Mouse (Mus musculus) midbrain, embryonic 10.5 days (tissue): ENCODE results near the gene Sap18. TPM values are rescaled to one million over a fixed set of nuclear protein-coding genes. Genes with fewer than 3 reads are reported as not detected.
"Not testable (repeated sequence)": the region's sequence is repeated elsewhere in the genome, so short reads cannot be mapped to it uniquely, and the experiment has no call there.

Experiments
- DNase-seq: peaks from one replicate; pipeline ENCODE4 v3.0.0-alpha.2; 2017; ENCODE audit warnings: low spot score
- H3K27ac ChIP-seq: fragments of 300-500 bp; sonication (generic); replicated peaks from 2 replicates; pipeline ENCODE4 v1.5.1; 2016; ENCODE audit warnings: mild to moderate bottlenecking
- H3K27me3 ChIP-seq: fragments of 300-500 bp; sonication (generic); 2 replicates; pipeline ENCODE4 v1.6.1; 2016; ENCODE audit warnings: low read depth, mild to moderate bottlenecking; ENCODE audit not compliant: poor library complexity, severe bottlenecking
- H3K36me3 ChIP-seq: fragments of 300-500 bp; sonication (generic); 2 replicates; pipeline ENCODE4 v1.6.1; 2016; ENCODE audit warnings: mild to moderate bottlenecking, moderate library complexity
- H3K4me1 ChIP-seq: fragments of 300-500 bp; sonication (generic); 2 replicates; pipeline ENCODE4 v1.6.1; 2016
- H3K4me3 ChIP-seq: fragments of 300-500 bp; sonication (generic); 2 replicates; pipeline ENCODE4 v1.5.1; 2016; ENCODE audit warnings: mild to moderate bottlenecking, moderate library complexity
- H3K9me3 ChIP-seq: fragments of 300-500 bp; sonication (generic); replicated peaks from 2 replicates; pipeline ENCODE4 v1.6.1; 2016; ENCODE audit warnings: mild to moderate bottlenecking
- WGBS: fragments of 180-500 bp; shearing (Covaris S2); methylation state at CpG from one replicate; pipeline ENCODE4 v1.1.7; 2016; 5-methylcytosine and 5-hydroxymethylcytosine counted together
- microRNA-seq: library from miRNA; unstranded; fragments of <30 nt; microRNA quantifications from one replicate; pipeline ENCODE4, GENCODE M21; 2017
- polyA plus RNA-seq: library from polyadenylated mRNA; unstranded; fragments of >200 nt; fragmentation: Nextera tagmentation; extraction: Ambion mirVana; gene quantifications from 2 replicates; pipeline ENCODE4 v1.2.1, GENCODE M21; 2016

Sap18 gene
- polyA plus RNA-seq, 1 experiment from 2014 or later: 26.8 TPM

GRCm38 (mm10) chr14:57848061-57848460 lies 50.1 kb downstream of the Sap18 start:
- not testable (repeated sequence) for H3K4me3 ChIP-seq, H3K4me1 ChIP-seq, H3K27ac ChIP-seq, DNase-seq, H3K27me3 ChIP-seq, H3K9me3 ChIP-seq
- H3K36me3 ChIP-seq: peaks cover 58% of the 10 kb centered on the region
- 87% methylated on average over 5 of the region's 5 CpGs for WGBS

GRCm38 (mm10) chr14:57848646-57849045 lies 50.7 kb downstream of the Sap18 start:
- Histone ChIP-seq H3K9me3 (no peaks in the 10 kb centered on the region), H3K36me3 (peaks cover 61% of the 10 kb centered on the region), H3K4me1 (no peaks in the 10 kb centered on the region), H3K4me3 (no peak overlapping the region), H3K27ac (no peak overlapping the region), H3K27me3 (no peaks in the 10 kb centered on the region)
- no peak for DNase-seq
- WGBS: 95% methylated on average over 2 of the region's 2 CpGs

DNA sequence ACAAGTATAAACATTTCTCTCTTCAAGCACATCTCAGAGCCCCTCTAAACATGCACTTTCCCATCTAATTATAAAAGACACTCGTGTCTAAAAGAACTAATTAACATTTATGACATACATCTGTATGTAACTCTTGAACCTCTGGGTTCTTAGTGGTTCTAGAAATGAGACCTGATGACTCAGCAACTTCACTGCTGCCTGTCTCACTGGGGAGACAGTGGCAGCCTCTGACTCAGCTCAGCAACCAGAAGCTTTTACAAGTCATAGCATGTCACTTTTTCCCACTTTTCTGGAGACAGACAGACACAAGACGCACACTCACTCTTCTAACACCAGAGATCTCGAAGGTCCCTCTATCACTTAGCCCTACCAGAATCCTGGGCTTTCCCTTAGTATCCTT lies 52.4 kb downstream of the Sap18 start:
- H3K27ac ChIP-seq: no peak overlapping the region
- 87% methylated on average over 3 of the region's 3 CpGs for WGBS
- H3K27me3 ChIP-seq: no peaks in the 10 kb centered on the region
- H3K4me1 ChIP-seq: no peaks in the 10 kb centered on the region
- no peaks in the 10 kb centered on the region for H3K9me3 ChIP-seq
- peaks cover 49% of the 10 kb centered on the region for H3K36me3 ChIP-seq
- no peak for DNase-seq
- H3K4me3 ChIP-seq: no peak overlapping the region

DNA sequence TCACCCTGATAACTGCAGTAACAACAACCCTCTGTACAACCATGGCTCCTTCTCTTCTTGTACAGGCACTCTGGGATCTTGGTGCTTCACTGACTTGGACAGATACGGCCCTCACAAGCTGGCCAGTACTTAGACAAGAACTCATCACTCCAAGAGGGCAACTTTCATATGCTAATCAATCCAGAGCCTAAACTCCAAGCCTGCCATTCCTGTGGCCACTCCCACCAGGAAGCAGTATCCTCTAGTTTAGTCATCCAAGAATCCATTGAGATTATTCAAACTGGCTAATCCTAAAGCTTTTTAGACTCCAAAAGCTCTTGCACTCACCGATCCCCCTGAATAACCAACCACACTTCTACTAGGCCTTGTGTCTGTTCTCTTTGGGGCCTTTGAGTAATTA lies 55.0 kb downstream of the Sap18 start:
- 58% methylated on average over 2 of the region's 2 CpGs for WGBS

DNA sequence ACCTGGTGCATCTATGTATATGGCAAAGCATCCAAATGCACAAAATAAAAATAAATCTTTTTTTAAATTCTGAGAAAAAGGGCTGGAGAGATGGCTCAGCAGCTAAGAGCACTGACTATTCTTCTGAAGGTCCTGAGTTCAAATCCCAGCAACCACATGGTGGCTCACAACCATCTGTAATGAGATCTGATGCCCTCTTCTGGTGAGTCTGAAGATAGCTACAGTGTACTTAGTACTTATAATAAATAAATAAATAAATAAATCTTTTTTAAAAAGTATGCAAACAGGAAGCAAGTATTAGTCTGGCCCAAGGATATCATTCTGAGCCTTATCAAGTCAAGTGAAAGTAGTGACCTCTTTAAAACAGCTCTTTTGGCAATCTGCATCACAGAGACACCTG lies 58.1 kb downstream of the Sap18 start:
- H3K9me3 ChIP-seq, H3K27ac ChIP-seq, H3K4me3 ChIP-seq, DNase-seq, H3K27me3 ChIP-seq, H3K4me1 ChIP-seq: not testable (repeated sequence)
- H3K36me3 ChIP-seq: peaks cover 47% of the 10 kb centered on the region

More for the DNA sequence above, 55.0 kb downstream of the Sap18 start:
- Histone ChIP-seq H3K9me3 (no peaks in the 10 kb centered on the region), H3K4me3 (no peak overlapping the region), H3K4me1 (no peaks in the 10 kb centered on the region), H3K27me3 (no peaks in the 10 kb centered on the region), H3K27ac (no peak overlapping the region), H3K36me3 (peaks cover 54% of the 10 kb centered on the region)
- no peak for DNase-seq

Small RNA genes within 50 kb of the gene (microRNA-seq; reads per million reads assigned to microRNA genes)
- not detected for gene Mir3077

Other genes starting within 250 kb of the Sap18 start
- 91.0 and 110 TPM in 2 replicates for gene Eef1akmt1, start 226.6 kb upstream of the Sap18 start, polyA plus RNA-seq
- gene Xpo4, start 132.8 kb upstream of the Sap18 start, polyA plus RNA-seq: 26.4 and 26.5 TPM in 2 replicates
- not detected in 2 replicates for gene Gm49361, start 52.1 kb upstream of the Sap18 start, polyA plus RNA-seq
- 16.8 TPM in 2 replicates for gene Lats2, start 39.8 kb upstream of the Sap18 start, polyA plus RNA-seq
- gene Ska3, start 28.0 kb downstream of the Sap18 start, polyA plus RNA-seq: 57.4 and 60.1 TPM in 2 replicates
- 158 and 164 TPM in 2 replicates for gene Mrpl57, start 28.1 kb downstream of the Sap18 start, polyA plus RNA-seq
- gene Zdhhc20, start 92.1 kb downstream of the Sap18 start, polyA plus RNA-seq: 52.9 and 53.7 TPM in 2 replicates
- gene Micu2, start 201.1 kb downstream of the Sap18 start, polyA plus RNA-seq: 58.2 and 61.6 TPM in 2 replicates